Mouse (Mus musculus): Measurements from ENCODE around the gene Top2a. TPM values are rescaled to one million over a fixed set of nuclear protein-coding genes. Genes with fewer than 3 reads are reported as not detected.

Gene Top2a
- polyA plus RNA-seq (2014; fragmentation: Nextera tagmentation; extraction: Ambion mirVana), result 332 and 333 TPM in 2 replicates

- peak; percentile 96 for ATAC-seq (ENCODE audit: low FRiP score)
- no peaks in the 10 kb centered on the region for H3K9me3 ChIP-seq (ENCODE audit: control insufficient read depth, low read length)
- 0 out of 2 replicates have a peak, but pooled peaks cover 5% of the 10 kb centered on the region for H3K36me3 ChIP-seq (ENCODE audit: control insufficient read depth, insufficient read depth, low read length)
- peak; percentile 99 for DNase-seq (ENCODE audit: low spot score)
- H3K27me3 ChIP-seq (ENCODE audit: control insufficient read depth, insufficient read depth, low read length), result no peaks in the 10 kb centered on the region
- peak within 1 kb of the TSS; percentile 64 for H3K4me2 ChIP-seq (replicated peaks; ENCODE audit: low read depth, low read length)
- peaks cover 2% of the 10 kb centered on the region for H3K4me1 ChIP-seq (replicated peaks; ENCODE audit: control insufficient read depth, insufficient read depth, low read length)
- H3K9ac ChIP-seq (ENCODE audit: low read depth, low read length), result peak within 1 kb of the TSS; percentile 85
- peak within 1 kb of the TSS; percentile 69 for H3K4me3 ChIP-seq (ENCODE audit: low read depth, low read length)
- under 1% methylated on average over 54 of the region's 54 CpGs for WGBS
- H3K27ac ChIP-seq (ENCODE audit: low read depth, low read length), result peak within 1 kb of the TSS; percentile 65; the same call in 1 of the 2 replicates
Measured at GRCm38 (mm10) chr11:99023500-99024467, at the start of gene Top2a. Top2a (minus strand) TSS chr11:99024189.

GRCm38 (mm10) chr11:99073781-99074180 lies 49.8 kb upstream of the Top2a start:
- DNase-seq (ENCODE audit: low spot score) (no peak), ATAC-seq (ENCODE audit: low FRiP score) (no peak)
- 52% methylated on average over 5 of the region's 5 CpGs for WGBS
- Histone ChIP-seq H3K9ac (ENCODE audit: low read depth, low read length) (no peak overlapping the region), H3K27me3 (ENCODE audit: control insufficient read depth, insufficient read depth, low read length) (no peaks in the 10 kb centered on the region), H3K4me2 (replicated peaks; ENCODE audit: low read depth, low read length) (no peak overlapping the region), H3K4me3 (ENCODE audit: low read depth, low read length) (no peak overlapping the region), H3K27ac (ENCODE audit: low read depth, low read length) (no peak overlapping the region; the same call in 1 of the 2 replicates), H3K9me3 (ENCODE audit: control insufficient read depth, low read length) (no peaks in the 10 kb centered on the region), H3K36me3 (ENCODE audit: control insufficient read depth, insufficient read depth, low read length) (no peaks in the 10 kb centered on the region), H3K4me1 (replicated peaks; ENCODE audit: control insufficient read depth, insufficient read depth, low read length) (peaks cover 4% of the 10 kb centered on the region; the same call in 1 of the 2 replicates)

- H3K9ac ChIP-seq (ENCODE audit: low read depth, low read length), result no peak overlapping the region
- no peaks in the 10 kb centered on the region for H3K27me3 ChIP-seq (ENCODE audit: control insufficient read depth, insufficient read depth, low read length)
- no peaks in the 10 kb centered on the region for H3K9me3 ChIP-seq (ENCODE audit: control insufficient read depth, low read length)
- H3K4me1 ChIP-seq (replicated peaks; ENCODE audit: control insufficient read depth, insufficient read depth, low read length), result peaks cover 4% of the 10 kb centered on the region; the same call in 1 of the 2 replicates
- 0 out of 2 replicates have a peak overlapping the region, but pooled peaks have one; percentile 5 for H3K27ac ChIP-seq (ENCODE audit: low read depth, low read length)
- H3K4me3 ChIP-seq (ENCODE audit: low read depth, low read length), result no peak overlapping the region
- ATAC-seq (ENCODE audit: low FRiP score), result peak; percentile 43; the same call in 1 of the 2 replicates
- no peaks in the 10 kb centered on the region for H3K36me3 ChIP-seq (ENCODE audit: control insufficient read depth, insufficient read depth, low read length)
- WGBS, result 14% methylated on average over 6 of the region's 6 CpGs
- H3K4me2 ChIP-seq (replicated peaks; ENCODE audit: low read depth, low read length), result no peak overlapping the region
- peak; percentile 69 for DNase-seq (ENCODE audit: low spot score)
Measured at GRCm38 (mm10) chr11:99071866-99072265, 47.9 kb upstream of the Top2a start.

- no peak overlapping the region for H3K4me2 ChIP-seq (replicated peaks; ENCODE audit: low read depth, low read length)
- H3K27ac ChIP-seq (ENCODE audit: low read depth, low read length), result no peak overlapping the region
- WGBS, result 86% methylated on average over 5 of the region's 5 CpGs
- no peaks in the 10 kb centered on the region for H3K27me3 ChIP-seq (ENCODE audit: control insufficient read depth, insufficient read depth, low read length)
- DNase-seq (ENCODE audit: low spot score), result no peak
- ATAC-seq (ENCODE audit: low FRiP score), result no peak
- no peaks in the 10 kb centered on the region for H3K9me3 ChIP-seq (ENCODE audit: control insufficient read depth, low read length)
- no peaks in the 10 kb centered on the region for H3K36me3 ChIP-seq (ENCODE audit: control insufficient read depth, insufficient read depth, low read length)
- H3K9ac ChIP-seq (ENCODE audit: low read depth, low read length), result no peak overlapping the region
- H3K4me3 ChIP-seq (ENCODE audit: low read depth, low read length), result no peak overlapping the region
- peaks cover 4% of the 10 kb centered on the region; the same call in 1 of the 2 replicates for H3K4me1 ChIP-seq (replicated peaks; ENCODE audit: control insufficient read depth, insufficient read depth, low read length)
Measured at GRCm38 (mm10) chr11:99068455-99068854, 44.5 kb upstream of the Top2a start.

GRCm38 (mm10) chr11:99067591-99067990 lies 43.6 kb upstream of the Top2a start:
- Histone ChIP-seq H3K9ac (ENCODE audit: low read depth, low read length) (no peak overlapping the region), H3K27ac (ENCODE audit: low read depth, low read length) (no peak overlapping the region), H3K9me3 (ENCODE audit: control insufficient read depth, low read length) (no peaks in the 10 kb centered on the region), H3K36me3 (ENCODE audit: control insufficient read depth, insufficient read depth, low read length) (no peaks in the 10 kb centered on the region), H3K4me3 (ENCODE audit: low read depth, low read length) (no peak overlapping the region), H3K4me2 (replicated peaks; ENCODE audit: low read depth, low read length) (no peak overlapping the region), H3K4me1 (replicated peaks; ENCODE audit: control insufficient read depth, insufficient read depth, low read length) (peaks cover 4% of the 10 kb centered on the region; the same call in 1 of the 2 replicates), H3K27me3 (ENCODE audit: control insufficient read depth, insufficient read depth, low read length) (no peaks in the 10 kb centered on the region)
- ATAC-seq (ENCODE audit: low FRiP score) (no peak), DNase-seq (ENCODE audit: low spot score) (no peak)
- WGBS, result 83% methylated on average over 8 of the region's 8 CpGs

GRCm38 (mm10) chr11:99065979-99066378 lies 42.0 kb upstream of the Top2a start:
- WGBS, result 37% methylated on average over 2 of the region's 2 CpGs
- H3K4me3 ChIP-seq (ENCODE audit: low read depth, low read length), result no peak overlapping the region
- H3K27ac ChIP-seq (ENCODE audit: low read depth, low read length), result no peak overlapping the region

GRCm38 (mm10) chr11:99065353-99065752 lies 41.4 kb upstream of the Top2a start:
- no peaks in the 10 kb centered on the region for H3K9me3 ChIP-seq (ENCODE audit: control insufficient read depth, low read length)
- no peak overlapping the region for H3K4me2 ChIP-seq (replicated peaks; ENCODE audit: low read depth, low read length)
- no peak overlapping the region for H3K9ac ChIP-seq (ENCODE audit: low read depth, low read length)
- no peak overlapping the region for H3K27ac ChIP-seq (ENCODE audit: low read depth, low read length)
- no peak overlapping the region for H3K4me3 ChIP-seq (ENCODE audit: low read depth, low read length)
- no peaks in the 10 kb centered on the region for H3K27me3 ChIP-seq (ENCODE audit: control insufficient read depth, insufficient read depth, low read length)
- H3K4me1 ChIP-seq (replicated peaks; ENCODE audit: control insufficient read depth, insufficient read depth, low read length), result no peaks in the 10 kb centered on the region
- 61% methylated on average over 3 of the region's 3 CpGs for WGBS
- DNase-seq (ENCODE audit: low spot score), result no peak
- no peaks in the 10 kb centered on the region for H3K36me3 ChIP-seq (ENCODE audit: control insufficient read depth, insufficient read depth, low read length)
- ATAC-seq (ENCODE audit: low FRiP score), result no peak

More at GRCm38 (mm10) chr11:99065979-99066378, 42.0 kb upstream of the Top2a start:
- no peak overlapping the region for H3K9ac ChIP-seq (ENCODE audit: low read depth, low read length)
- peak; percentile 84 for DNase-seq (ENCODE audit: low spot score)
- H3K4me2 ChIP-seq (replicated peaks; ENCODE audit: low read depth, low read length), result no peak overlapping the region
- no peaks in the 10 kb centered on the region for H3K4me1 ChIP-seq (replicated peaks; ENCODE audit: control insufficient read depth, insufficient read depth, low read length)
- no peaks in the 10 kb centered on the region for H3K9me3 ChIP-seq (ENCODE audit: control insufficient read depth, low read length)
- no peaks in the 10 kb centered on the region for H3K36me3 ChIP-seq (ENCODE audit: control insufficient read depth, insufficient read depth, low read length)
- peak; percentile 47; the same call in 1 of the 2 replicates for ATAC-seq (ENCODE audit: low FRiP score)
- H3K27me3 ChIP-seq (ENCODE audit: control insufficient read depth, insufficient read depth, low read length), result no peaks in the 10 kb centered on the region

GRCm38 (mm10) chr11:99063406-99064131 lies 39.6 kb upstream of the Top2a start:
- WGBS, result 40% methylated on average over 8 of the region's 8 CpGs
- no peak for DNase-seq (ENCODE audit: low spot score)
- Histone ChIP-seq H3K9ac (ENCODE audit: low read depth, low read length) (no peak overlapping the region), H3K4me3 (ENCODE audit: low read depth, low read length) (no peak overlapping the region), H3K36me3 (ENCODE audit: control insufficient read depth, insufficient read depth, low read length) (no peaks in the 10 kb centered on the region), H3K27ac (ENCODE audit: low read depth, low read length) (no peak overlapping the region), H3K27me3 (ENCODE audit: control insufficient read depth, insufficient read depth, low read length) (no peaks in the 10 kb centered on the region), H3K9me3 (ENCODE audit: control insufficient read depth, low read length) (no peaks in the 10 kb centered on the region), H3K4me1 (replicated peaks; ENCODE audit: control insufficient read depth, insufficient read depth, low read length) (no peaks in the 10 kb centered on the region), H3K4me2 (replicated peaks; ENCODE audit: low read depth, low read length) (no peak overlapping the region)
- no peak for ATAC-seq (ENCODE audit: low FRiP score)
